Mouse (Mus musculus) frontal cortex, adult (tissue): ENCODE data around the gene Gm20388.

ENCODE experiments used
- ATAC-seq: cut with Nextera tagmentation; 2 replicates; pipeline ENCODE4 v1.9.2; 2017; ENCODE audit warnings: mild to moderate bottlenecking, moderate library complexity, mixed read lengths; ENCODE audit not compliant: low TSS enrichment

The Gm20388 gene

DNA sequence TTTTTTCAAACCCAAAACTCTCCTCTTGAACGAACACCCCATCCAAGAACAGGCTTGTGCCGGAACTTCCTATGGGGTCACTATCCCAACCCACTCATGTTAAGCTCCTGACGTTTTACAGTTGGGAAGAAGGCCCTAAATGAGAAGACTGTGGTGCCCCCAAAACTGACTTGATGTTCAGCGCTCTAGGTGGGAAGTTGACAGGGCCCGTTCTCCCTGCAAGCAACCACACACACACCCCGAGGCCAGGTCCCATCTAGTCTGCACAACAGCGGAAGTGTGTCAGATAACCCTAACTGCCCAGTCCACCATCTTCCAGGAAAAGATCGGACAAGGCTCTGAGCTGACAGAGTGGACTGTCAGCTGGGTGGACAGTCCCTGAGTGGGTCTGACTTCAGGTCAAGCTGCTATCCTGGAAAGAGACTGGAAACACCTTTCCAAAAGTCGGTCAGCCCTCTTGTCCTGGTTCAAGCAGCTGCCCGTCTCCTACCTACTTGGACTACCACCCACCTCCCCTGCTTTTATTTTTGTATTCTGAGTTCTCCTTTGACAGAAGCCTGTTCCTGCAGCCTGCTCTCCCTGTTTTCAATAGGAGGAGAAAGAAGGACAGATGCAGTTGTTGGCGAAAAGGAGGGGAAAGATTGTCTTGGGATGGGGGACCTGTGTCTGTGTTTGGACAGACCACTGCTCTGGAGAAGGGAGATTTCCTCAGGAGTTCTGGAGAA is 1161.9 kb downstream of the Gm20388 start:
- ATAC-seq = no peak

- ATAC-seq = no peak
Measured at GRCm38 (mm10) chr8:121073174-121074107, 1162.8 kb downstream of the Gm20388 start.

DNA sequence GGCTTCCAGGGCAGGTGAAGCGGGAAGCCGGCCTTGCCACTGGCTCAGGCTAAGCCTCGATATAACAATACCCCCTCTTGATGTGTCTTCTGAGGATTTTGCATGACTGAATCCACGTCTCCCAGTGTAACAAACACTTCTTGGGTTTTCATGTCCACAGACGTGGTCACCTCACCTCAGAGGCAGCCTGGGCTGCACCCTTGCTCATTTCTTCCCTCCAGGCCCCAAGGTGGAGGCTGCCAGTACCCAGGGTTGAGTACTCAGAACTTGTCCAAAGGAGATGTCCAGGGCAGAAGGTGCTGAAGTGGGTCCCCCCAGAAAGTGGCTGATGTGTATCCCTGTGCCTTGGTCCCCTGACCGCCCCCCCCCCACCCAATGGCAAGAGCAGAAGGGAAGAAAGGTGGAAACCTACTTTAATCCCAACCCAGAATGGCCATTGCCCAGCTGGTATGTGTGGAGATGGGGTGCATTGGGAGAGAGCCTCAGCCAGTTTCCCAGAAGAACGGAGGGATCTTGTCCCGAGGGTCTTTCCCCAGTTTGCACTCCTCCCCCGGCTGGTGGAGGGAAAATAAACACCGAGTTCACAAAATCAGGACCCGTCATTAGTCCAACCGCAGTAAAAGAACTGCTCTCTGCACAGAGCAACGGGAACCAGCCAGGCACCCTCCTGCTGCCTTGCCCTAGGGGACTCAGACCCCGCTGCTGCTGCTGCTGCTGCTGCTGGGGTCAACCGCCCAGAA is 1163.6 kb downstream of the Gm20388 start:
- no peak for ATAC-seq

- no peak for ATAC-seq
Measured at GRCm38 (mm10) chr8:121074848-121075145, 1164.2 kb downstream of the Gm20388 start.

- no peak for ATAC-seq
Measured at GRCm38 (mm10) chr8:121075936-121076335, 1165.3 kb downstream of the Gm20388 start.

DNA sequence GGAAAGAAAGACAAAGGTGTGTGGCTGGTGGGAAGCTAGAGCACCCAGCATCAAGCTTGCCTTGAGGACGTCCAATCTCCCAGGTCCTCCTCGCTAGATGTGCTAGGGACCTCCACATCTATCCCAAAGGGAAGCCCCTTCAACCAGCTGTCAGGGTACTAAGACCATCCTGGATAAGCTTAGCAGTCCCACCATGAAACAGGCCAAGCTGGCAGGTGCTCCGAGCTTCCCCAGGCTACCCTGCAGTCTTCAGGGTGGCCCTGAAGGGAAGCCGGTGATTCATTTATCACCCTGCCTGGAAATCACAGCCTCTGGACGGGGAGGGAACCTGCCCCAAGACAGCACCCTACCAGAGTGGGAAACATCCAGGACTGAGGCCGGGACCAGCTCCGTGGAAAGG is 1165.9 kb downstream of the Gm20388 start:
- ATAC-seq = no peak

- ATAC-seq = no peak
Measured at GRCm38 (mm10) chr8:121078721-121079120, 1168.1 kb downstream of the Gm20388 start.

GRCm38 (mm10) chr8:121079201-121079600 is 1168.6 kb downstream of the Gm20388 start:
- no peak for ATAC-seq

GRCm38 (mm10) chr8:121079944-121080343 is 1169.3 kb downstream of the Gm20388 start:
- ATAC-seq = no peak

GRCm38 (mm10) chr8:121080361-121081090 is 1169.9 kb downstream of the Gm20388 start:
- ATAC-seq = no peak

- no peak for ATAC-seq
Measured at GRCm38 (mm10) chr8:121081398-121081797, 1170.8 kb downstream of the Gm20388 start.

DNA sequence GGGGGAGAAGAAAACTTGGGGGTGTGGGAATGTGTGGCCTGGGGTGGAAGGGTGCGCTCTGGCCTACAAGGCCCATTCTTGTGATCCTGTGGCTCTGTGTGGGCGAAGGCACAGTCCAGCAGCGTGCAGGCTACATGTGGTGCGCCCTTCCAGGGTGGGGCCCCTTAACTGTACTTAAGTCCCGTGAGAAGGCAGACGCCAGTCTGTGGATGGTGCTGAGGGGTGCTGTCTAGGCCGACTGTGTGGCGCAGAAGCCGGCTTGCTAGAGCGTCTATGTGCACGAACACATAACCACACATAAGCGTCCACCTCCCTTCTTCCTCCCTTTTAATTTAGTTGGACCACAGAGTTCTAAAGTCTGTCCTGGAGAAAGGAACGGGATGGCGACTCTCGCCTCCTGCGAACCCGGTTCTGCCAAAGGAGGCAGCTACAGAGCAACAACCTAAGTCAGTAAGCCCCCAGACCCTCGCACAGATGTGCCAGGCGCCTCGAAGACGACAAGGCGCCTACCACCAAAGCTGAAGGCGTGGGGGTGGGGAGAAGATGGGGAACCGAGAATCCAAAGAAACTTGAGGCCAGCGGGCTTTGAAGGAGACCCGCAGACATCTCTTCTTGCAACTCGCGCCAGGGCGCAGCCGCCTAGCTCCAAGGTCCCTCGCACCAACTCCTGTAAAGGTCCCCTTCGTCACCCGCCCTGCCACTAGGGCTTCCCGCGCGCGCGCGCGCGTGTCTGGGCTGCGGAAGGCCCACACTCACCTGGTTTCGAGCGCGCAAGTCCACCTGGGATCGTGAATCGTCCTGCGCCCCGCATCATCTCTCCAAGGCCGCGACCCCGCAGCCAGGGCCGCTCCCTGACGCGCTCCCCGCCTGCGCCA is 1171.8 kb downstream of the Gm20388 start:
- ATAC-seq = no peak

- ATAC-seq = no peak
Measured at GRCm38 (mm10) chr8:121083093-121083935, 1172.7 kb downstream of the Gm20388 start.

DNA sequence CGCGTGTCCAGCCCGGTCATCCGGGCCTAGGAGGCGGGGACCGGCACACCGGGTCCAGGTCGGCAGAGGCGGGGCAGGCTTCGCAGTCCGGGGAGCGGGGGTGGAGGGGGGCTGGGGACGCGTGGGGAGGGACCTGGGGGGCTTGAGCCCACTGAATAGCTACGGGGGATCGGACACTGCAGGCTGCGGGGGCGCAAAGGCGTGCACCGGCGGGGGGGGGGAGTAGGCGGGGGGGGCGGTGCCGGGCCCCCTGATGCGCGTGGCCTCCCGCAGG is 1173.2 kb downstream of the Gm20388 start:
- no peak for ATAC-seq

- ATAC-seq = no peak
Measured at GRCm38 (mm10) chr8:121084210-121084951, 1173.7 kb downstream of the Gm20388 start, which contains the start of gene Foxf1. Gene Foxf1, plus strand, starts transcription at chr8:121084386.

- no peak for ATAC-seq
Measured at GRCm38 (mm10) chr8:121085011-121085410, 1174.4 kb downstream of the Gm20388 start.

DNA sequence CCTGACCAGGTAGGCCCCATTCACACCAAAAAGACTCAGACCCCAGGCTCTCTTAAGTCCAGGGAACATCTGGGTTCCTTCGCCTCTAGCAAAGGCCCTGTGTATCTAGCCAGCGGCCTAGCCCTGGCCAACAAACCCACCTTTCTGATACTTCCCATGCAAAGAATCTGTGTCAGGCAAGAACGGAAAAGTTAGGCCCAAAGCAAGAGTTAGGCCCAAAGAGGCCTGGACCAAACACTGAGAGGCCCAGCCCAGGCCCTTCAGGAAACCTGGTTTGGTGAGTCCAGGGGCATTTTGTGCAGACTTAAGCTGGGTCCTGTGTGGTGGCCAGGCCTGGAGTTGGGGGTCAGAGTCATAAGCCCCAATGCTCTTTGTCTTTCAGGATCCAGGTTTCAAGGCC is 1174.9 kb downstream of the Gm20388 start:
- no peak for ATAC-seq

DNA sequence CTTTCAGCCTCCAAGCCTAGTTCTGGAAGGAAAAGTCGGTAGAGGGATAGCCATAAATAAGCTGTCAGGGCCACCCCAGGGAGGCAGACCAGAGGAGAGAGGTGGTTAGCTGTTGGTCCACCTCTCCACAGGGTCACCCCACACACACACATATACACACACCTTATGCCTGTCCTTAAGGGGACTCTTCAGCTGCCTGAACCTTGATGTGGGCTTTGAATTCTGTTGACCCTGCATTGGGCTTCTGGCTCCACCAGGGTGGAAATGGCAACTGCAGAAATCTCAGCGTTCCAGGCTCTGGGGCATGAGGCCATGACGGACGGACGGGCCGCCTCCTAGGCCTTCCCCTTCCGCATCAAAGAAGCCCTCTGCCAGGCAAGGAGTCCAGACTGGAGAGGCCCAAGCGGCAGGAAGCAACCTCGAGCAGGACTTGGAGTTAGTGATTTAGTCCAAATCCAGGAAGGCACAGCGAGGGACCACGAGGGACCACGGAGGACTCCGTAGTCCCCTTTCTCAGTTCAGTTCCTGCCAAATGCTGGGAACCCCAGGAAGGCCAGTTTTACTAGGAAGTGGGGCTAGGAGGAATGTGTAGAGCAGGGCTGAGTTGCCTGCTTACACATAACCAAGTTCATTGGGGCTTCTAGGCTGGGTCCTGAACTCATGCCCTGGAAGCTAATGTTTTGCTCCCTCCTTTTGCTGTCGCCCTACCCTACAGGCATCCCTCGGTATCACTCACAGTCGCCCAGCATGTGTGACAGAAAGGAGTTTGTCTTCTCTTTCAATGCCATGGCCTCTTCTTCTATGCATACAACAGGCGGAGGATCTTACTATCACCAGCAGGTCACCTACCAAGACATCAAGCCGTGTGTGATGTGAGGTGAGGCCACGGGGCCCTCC is 1175.6 kb downstream of the Gm20388 start:
- no peak for ATAC-seq
